Mouse (Mus musculus) lung, postnatal 0 days (tissue): ENCODE data around the gene Ppp1r15b.

Experiments
- CTCF ChIP-seq: IDR thresholded peaks from 2 replicates; pipeline ENCODE4 v1.5.1; 2016; ENCODE audit warnings: antibody characterized with exemption, mild to moderate bottlenecking
- EP300 ChIP-seq: IDR thresholded peaks from 2 replicates; pipeline ENCODE4 v1.6.1; 2016; ENCODE audit warnings: antibody characterized with exemption, mild to moderate bottlenecking, control low read depth

DNA sequence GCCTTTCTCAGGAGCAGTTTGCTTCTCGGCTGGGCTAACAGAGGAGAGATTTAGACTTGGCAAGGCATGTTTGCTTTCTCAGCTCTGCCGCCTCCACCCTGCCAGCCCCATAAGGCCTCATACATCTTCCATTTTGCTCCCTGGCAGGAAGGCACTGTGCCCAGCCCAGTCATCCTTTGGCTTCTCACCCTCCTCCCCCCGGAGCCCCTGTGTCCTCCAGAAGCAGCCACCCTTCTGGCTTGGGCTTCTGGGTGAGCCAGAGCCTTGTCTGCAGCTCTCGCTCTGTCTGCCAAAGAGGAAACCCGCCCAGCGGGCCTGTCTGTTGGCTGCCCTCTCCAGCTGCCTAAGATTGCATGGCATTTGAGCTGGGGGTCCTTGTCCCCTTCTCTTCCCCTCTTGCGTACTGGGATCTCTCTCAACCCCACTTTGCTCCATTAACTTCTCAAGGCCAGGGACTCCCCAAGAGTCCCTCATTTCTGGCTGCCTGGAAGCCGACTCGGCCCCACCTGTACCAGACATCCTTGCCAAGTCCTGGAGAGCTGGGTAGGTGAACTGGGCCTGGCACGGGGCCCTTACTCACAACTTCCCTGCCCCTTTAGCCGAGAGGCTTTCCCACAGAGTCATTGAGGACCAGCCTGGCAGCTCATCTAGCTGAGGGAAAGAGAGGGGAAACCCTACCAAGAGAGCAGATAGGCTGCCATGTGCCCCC lies 47.9 kb downstream of the Ppp1r15b start:
- no peak for TF ChIP-seq CTCF
- TF ChIP-seq EP300, result no peak
